Mouse (Mus musculus): ENCODE data around the gene Plin4. TPM values are rescaled to one million over a fixed set of nuclear protein-coding genes. Genes with fewer than 3 reads are reported as not detected.

Plin4 gene
- polyA plus RNA-seq, 1 experiment, result 29.0 TPM

GRCm38 (mm10) chr17:56123161-56123560, 13.6 kb upstream of the Plin4 start:
- TF ChIP-seq POLR2A (IDR thresholded peaks at IDR 0.05; ENCODE audit: control insufficient read depth, extremely low read depth, insufficient read depth, low read length, poor library complexity) (no peak), CTCF (IDR thresholded peaks at IDR 0.05; ENCODE audit: borderline replicate concordance, control insufficient read depth, extremely low read depth, insufficient read depth, low read length, poor library complexity) (no peak)
- Histone ChIP-seq H3K4me3 (ENCODE audit: control insufficient read depth, insufficient read depth, low read length) (no peak overlapping the region), H3K27me3 (ENCODE audit: control insufficient read depth, insufficient read depth, low read length) (peaks cover 8% of the 10 kb centered on the region; the same call in 1 of the 2 replicates), H3K27ac (ENCODE audit: control insufficient read depth, insufficient read depth, low read length) (no peak overlapping the region), H3K4me1 (replicated peaks; ENCODE audit: control insufficient read depth, insufficient read depth, low read length) (no peaks in the 10 kb centered on the region; the same call in 1 of the 2 replicates), H3K36me3 (ENCODE audit: control insufficient read depth, insufficient read depth, low read length) (no peaks in the 10 kb centered on the region)
- 93% methylated on average over 12 of the region's 12 CpGs for WGBS
- DNase-seq, result no peak

- 39% methylated on average over 2 of the region's 2 CpGs for WGBS
- Histone ChIP-seq H3K4me1 (replicated peaks; ENCODE audit: control insufficient read depth, insufficient read depth, low read length) (no peaks in the 10 kb centered on the region; the same call in 1 of the 2 replicates), H3K27ac (ENCODE audit: control insufficient read depth, insufficient read depth, low read length) (no peak within 1 kb of the TSS), H3K4me3 (ENCODE audit: control insufficient read depth, insufficient read depth, low read length) (no peak within 1 kb of the TSS), H3K27me3 (ENCODE audit: control insufficient read depth, insufficient read depth, low read length) (peaks cover 8% of the 10 kb centered on the region; the same call in 1 of the 2 replicates), H3K36me3 (ENCODE audit: control insufficient read depth, insufficient read depth, low read length) (no peaks in the 10 kb centered on the region)
- TF ChIP-seq POLR2A (IDR thresholded peaks at IDR 0.05; ENCODE audit: control insufficient read depth, extremely low read depth, insufficient read depth, low read length, poor library complexity) (no peak), CTCF (IDR thresholded peaks at IDR 0.05; ENCODE audit: borderline replicate concordance, control insufficient read depth, extremely low read depth, insufficient read depth, low read length, poor library complexity) (no peak)
- DNase-seq, result no peak
Observed at GRCm38 (mm10) chr17:56121826-56122225, 12.2 kb upstream of the Plin4 start, which contains the start of gene Lrg1. Gene Lrg1, minus strand, starts transcription at chr17:56122001.

- DNase-seq, result no peak
- 9% methylated on average over 66 of the region's 66 CpGs for WGBS
- H3K4me1 ChIP-seq (replicated peaks; ENCODE audit: control insufficient read depth, insufficient read depth, low read length), result no peaks in the 10 kb centered on the region; the same call in 1 of the 2 replicates
- TF ChIP-seq CTCF (IDR thresholded peaks at IDR 0.05; ENCODE audit: borderline replicate concordance, control insufficient read depth, extremely low read depth, insufficient read depth, low read length, poor library complexity), result no peak
- TF ChIP-seq POLR2A (IDR thresholded peaks at IDR 0.05; ENCODE audit: control insufficient read depth, extremely low read depth, insufficient read depth, low read length, poor library complexity), result no peak
- peaks cover 8% of the 10 kb centered on the region; the same call in 1 of the 2 replicates for H3K27me3 ChIP-seq (ENCODE audit: control insufficient read depth, insufficient read depth, low read length)
- H3K4me3 ChIP-seq (ENCODE audit: control insufficient read depth, insufficient read depth, low read length), result no peak overlapping the region
- H3K27ac ChIP-seq (ENCODE audit: control insufficient read depth, insufficient read depth, low read length), result no peak overlapping the region
- no peaks in the 10 kb centered on the region for H3K36me3 ChIP-seq (ENCODE audit: control insufficient read depth, insufficient read depth, low read length)
Observed at GRCm38 (mm10) chr17:56119981-56120880, 10.6 kb upstream of the Plin4 start.

GRCm38 (mm10) chr17:56119431-56119830, 9.8 kb upstream of the Plin4 start:
- 40% methylated on average over 12 of the region's 12 CpGs for WGBS
- no peaks in the 10 kb centered on the region; the same call in 1 of the 2 replicates for H3K4me1 ChIP-seq (replicated peaks; ENCODE audit: control insufficient read depth, insufficient read depth, low read length)
- H3K27me3 ChIP-seq (ENCODE audit: control insufficient read depth, insufficient read depth, low read length), result peaks cover 8% of the 10 kb centered on the region; the same call in 1 of the 2 replicates
- H3K27ac ChIP-seq (ENCODE audit: control insufficient read depth, insufficient read depth, low read length), result no peak overlapping the region
- DNase-seq, result no peak
- no peaks in the 10 kb centered on the region for H3K36me3 ChIP-seq (ENCODE audit: control insufficient read depth, insufficient read depth, low read length)
- TF ChIP-seq POLR2A (IDR thresholded peaks at IDR 0.05; ENCODE audit: control insufficient read depth, extremely low read depth, insufficient read depth, low read length, poor library complexity), result no peak
- TF ChIP-seq CTCF (IDR thresholded peaks at IDR 0.05; ENCODE audit: borderline replicate concordance, control insufficient read depth, extremely low read depth, insufficient read depth, low read length, poor library complexity), result no peak
- H3K4me3 ChIP-seq (ENCODE audit: control insufficient read depth, insufficient read depth, low read length), result no peak overlapping the region

GRCm38 (mm10) chr17:56117251-56117710, 7.7 kb upstream of the Plin4 start, which contains the start of gene Plin5:
Gene Plin5, minus strand, starts transcription at chr17:56117596.
- TF ChIP-seq CTCF (IDR thresholded peaks at IDR 0.05; ENCODE audit: borderline replicate concordance, control insufficient read depth, extremely low read depth, insufficient read depth, low read length, poor library complexity) (no peak), POLR2A (IDR thresholded peaks at IDR 0.05; ENCODE audit: control insufficient read depth, extremely low read depth, insufficient read depth, low read length, poor library complexity) (no peak)
- Histone ChIP-seq H3K36me3 (ENCODE audit: control insufficient read depth, insufficient read depth, low read length) (no peaks in the 10 kb centered on the region), H3K4me1 (replicated peaks; ENCODE audit: control insufficient read depth, insufficient read depth, low read length) (no peaks in the 10 kb centered on the region; the same call in 1 of the 2 replicates), H3K27me3 (ENCODE audit: control insufficient read depth, insufficient read depth, low read length) (peaks cover 8% of the 10 kb centered on the region; the same call in 1 of the 2 replicates), H3K4me3 (ENCODE audit: control insufficient read depth, insufficient read depth, low read length) (no peak within 1 kb of the TSS), H3K27ac (ENCODE audit: control insufficient read depth, insufficient read depth, low read length) (no peak within 1 kb of the TSS)
- WGBS, result 9% methylated on average over 27 of the region's 27 CpGs
- DNase-seq, result no peak

GRCm38 (mm10) chr17:56116193-56116592, 6.6 kb upstream of the Plin4 start:
- no peak overlapping the region for H3K4me3 ChIP-seq (ENCODE audit: control insufficient read depth, insufficient read depth, low read length)
- H3K27ac ChIP-seq (ENCODE audit: control insufficient read depth, insufficient read depth, low read length), result no peak overlapping the region
- H3K4me1 ChIP-seq (replicated peaks; ENCODE audit: control insufficient read depth, insufficient read depth, low read length), result no peaks in the 10 kb centered on the region; the same call in 1 of the 2 replicates
- TF ChIP-seq POLR2A (IDR thresholded peaks at IDR 0.05; ENCODE audit: control insufficient read depth, extremely low read depth, insufficient read depth, low read length, poor library complexity) (no peak), CTCF (IDR thresholded peaks at IDR 0.05; ENCODE audit: borderline replicate concordance, control insufficient read depth, extremely low read depth, insufficient read depth, low read length, poor library complexity) (no peak)
- DNase-seq, result no peak
- H3K27me3 ChIP-seq (ENCODE audit: control insufficient read depth, insufficient read depth, low read length), result peaks cover 6% of the 10 kb centered on the region; the same call in 1 of the 2 replicates
- H3K36me3 ChIP-seq (ENCODE audit: control insufficient read depth, insufficient read depth, low read length), result no peaks in the 10 kb centered on the region
- 84% methylated on average over 10 of the region's 10 CpGs for WGBS

Data from thymus, adult 2 months (tissue).